Mouse (Mus musculus) stomach, embryonic 16.5 days (tissue): ENCODE measurements around the gene Fam186a. TPM values are rescaled to one million over a fixed set of nuclear protein-coding genes. Genes with fewer than 3 reads are reported as not detected.
"Not testable (repeated sequence)": the region's sequence is repeated elsewhere in the genome, so short reads cannot be mapped to it uniquely, and the experiment has no call there.

Source experiments
- ATAC-seq: fragments of 200-750 bp; cut with Nextera tagmentation; 2 replicates; pipeline ENCODE4 v1.8.0; 2017; ENCODE audit warnings: moderate number of reproducible peaks, moderate TSS enrichment; ENCODE audit not compliant: insufficient read depth, low FRiP score
- H3K27ac ChIP-seq: fragments of 300-500 bp; sonication (generic); 2 replicates; pipeline ENCODE4 v1.5.1; 2014; ENCODE audit warnings: low read length
- H3K27me3 ChIP-seq: fragments of 300-500 bp; sonication (generic); 2 replicates; pipeline ENCODE4 v1.6.1; 2014; ENCODE audit warnings: low read length, control low read depth, mixed read lengths; ENCODE audit not compliant: control insufficient read depth, insufficient read depth
- H3K36me3 ChIP-seq: fragments of 300-500 bp; sonication (generic); 2 replicates; pipeline ENCODE4 v1.6.1; 2014; ENCODE audit warnings: low read length; ENCODE audit not compliant: control insufficient read depth, insufficient read depth
- H3K4me1 ChIP-seq: fragments of 300-500 bp; sonication (generic); 2 replicates; pipeline ENCODE4 v1.6.1; 2014; ENCODE audit warnings: low read length, control low read depth, mixed read lengths; ENCODE audit not compliant: control insufficient read depth, insufficient read depth
- H3K4me2 ChIP-seq: fragments of 300-500 bp; sonication (generic); 2 replicates; pipeline ENCODE4 v1.6.1; 2014; ENCODE audit warnings: low read depth, low read length, mixed read lengths
- H3K4me3 ChIP-seq: fragments of 300-500 bp; sonication (generic); replicated peaks from 2 replicates; pipeline ENCODE4 v1.5.1; 2014; ENCODE audit warnings: mild to moderate bottlenecking, low read length
- H3K9ac ChIP-seq: fragments of 300-500 bp; sonication (generic); 2 replicates; pipeline ENCODE4 v1.6.1; 2014; ENCODE audit warnings: low read length
- H3K9me3 ChIP-seq: fragments of 300-500 bp; sonication (generic); replicated peaks from 2 replicates; pipeline ENCODE4 v1.6.1; 2016; ENCODE audit warnings: low read length, control low read depth; ENCODE audit not compliant: control insufficient read depth
- WGBS: fragments of 180-500 bp; shearing (Covaris S2); extraction: QIAGEN DNeasy Blood & Tissue Kit; methylation state at CpG from one replicate; pipeline ENCODE4 v1.1.7; 2014; 5-methylcytosine and 5-hydroxymethylcytosine counted together
- polyA plus RNA-seq: library from polyadenylated mRNA; unstranded; fragments of >200 nt; fragmentation: Nextera tagmentation; extraction: Ambion mirVana; gene quantifications from 2 replicates; pipeline ENCODE4 v1.2.1, GENCODE M21; 2015

Fam186a gene
- polyA plus RNA-seq, 1 experiment from 2014 or later: not detected

DNA sequence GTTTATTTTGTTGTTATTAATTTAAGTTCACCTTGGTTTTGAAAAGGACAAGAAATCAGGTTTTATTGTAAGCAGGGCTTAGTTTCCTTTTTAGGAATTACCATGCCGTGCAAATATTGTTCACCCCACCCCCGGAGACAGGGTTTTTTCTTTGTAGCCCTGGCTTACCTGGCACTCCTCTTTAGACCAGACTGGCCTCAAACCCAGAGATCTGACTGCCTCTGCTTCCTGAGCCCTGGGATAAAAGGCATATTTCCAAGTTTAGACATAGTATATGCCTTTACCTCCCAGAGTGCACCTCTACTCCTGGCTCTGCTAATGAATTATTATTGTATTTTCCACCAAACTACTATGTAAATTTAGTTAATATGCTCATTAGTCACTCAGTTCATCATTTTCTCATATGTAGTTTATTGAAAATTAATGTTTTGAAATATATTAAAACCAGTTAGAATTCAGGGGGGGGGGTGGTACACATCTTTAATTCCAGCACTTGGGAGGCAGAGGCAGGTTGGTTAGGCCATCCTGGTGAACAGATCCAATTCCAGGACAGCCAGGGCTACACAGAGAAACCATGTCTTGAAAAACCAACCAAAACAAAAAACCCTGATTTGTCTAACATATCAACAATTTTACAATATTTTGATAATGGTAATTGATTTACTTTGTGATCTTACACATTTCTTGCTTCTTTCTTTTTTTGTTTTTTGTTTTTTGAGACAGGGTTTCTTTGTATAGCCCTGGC, 7.8 kb upstream of the Fam186a start:
- H3K9ac ChIP-seq: no peak overlapping the region
- peak overlapping the region; percentile 16; the same call in 1 of the 2 replicates for H3K4me2 ChIP-seq
- H3K36me3 ChIP-seq: no peaks in the 10 kb centered on the region
- no peak overlapping the region for H3K4me3 ChIP-seq
- no peak for ATAC-seq
- no peaks in the 10 kb centered on the region for H3K9me3 ChIP-seq
- 54% methylated on average over 2 of the region's 2 CpGs for WGBS
- no peaks in the 10 kb centered on the region for H3K27me3 ChIP-seq
- no peak overlapping the region for H3K27ac ChIP-seq
- peaks cover 3% of the 10 kb centered on the region; the same call in 1 of the 2 replicates for H3K4me1 ChIP-seq

DNA sequence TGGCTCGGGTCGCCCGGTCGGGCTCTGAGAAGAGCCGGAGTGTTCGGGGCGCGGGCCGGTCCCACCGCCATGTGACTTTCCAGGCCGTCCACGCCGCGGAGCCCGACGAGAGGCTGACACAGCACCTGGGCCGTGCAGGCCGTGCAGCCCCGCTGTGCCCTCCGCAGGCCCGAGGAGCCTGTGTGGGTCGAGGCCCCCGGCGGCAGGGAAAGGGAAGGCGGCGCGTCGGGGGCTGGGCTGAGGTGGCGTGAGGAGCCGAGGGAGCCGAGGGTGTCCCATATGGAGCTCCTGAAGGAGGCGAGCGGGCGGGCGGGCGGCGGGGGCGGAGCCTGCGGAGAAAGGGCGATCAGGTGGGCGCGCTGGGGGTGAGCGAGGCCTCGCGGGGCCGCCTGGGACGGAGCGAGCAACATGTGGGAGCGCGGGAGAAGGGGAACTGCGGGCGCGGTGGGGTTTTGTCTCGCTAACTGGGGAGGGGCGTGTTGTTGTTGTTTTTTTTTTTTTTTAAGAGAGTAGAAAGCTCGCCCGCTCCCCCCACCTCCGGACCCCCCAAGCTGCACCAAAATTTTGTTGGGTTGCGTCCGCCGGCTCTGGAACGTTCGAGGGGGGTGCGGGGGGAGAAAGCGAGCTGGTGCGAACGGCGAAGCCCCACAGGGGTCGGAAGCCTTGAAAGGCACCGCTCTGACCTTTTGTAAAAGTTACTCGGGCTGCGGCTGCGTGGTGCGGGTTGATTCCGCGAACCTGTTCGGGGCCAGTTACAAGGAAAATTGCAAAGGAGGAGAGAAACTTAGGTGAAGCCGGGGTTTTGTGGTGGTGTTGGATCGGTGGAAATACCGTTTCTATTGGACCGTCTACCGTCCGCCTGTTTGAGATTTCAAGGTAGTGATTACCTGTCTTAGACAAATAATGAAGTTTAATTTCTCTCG, 6.4 kb upstream of the Fam186a start:
- no peaks in the 10 kb centered on the region for H3K36me3 ChIP-seq
- H3K27me3 ChIP-seq: no peaks in the 10 kb centered on the region
- H3K4me2 ChIP-seq: peak overlapping the region; percentile 71
- peak overlapping the region; percentile 86 for H3K4me3 ChIP-seq
- under 1% methylated on average over 84 of the region's 84 CpGs for WGBS
- H3K27ac ChIP-seq: peak overlapping the region; percentile 98
- peaks cover 3% of the 10 kb centered on the region; the same call in 1 of the 2 replicates for H3K4me1 ChIP-seq
- no peaks in the 10 kb centered on the region for H3K9me3 ChIP-seq
- peak overlapping the region; percentile 93 for H3K9ac ChIP-seq
- ATAC-seq: peak; percentile 84

DNA sequence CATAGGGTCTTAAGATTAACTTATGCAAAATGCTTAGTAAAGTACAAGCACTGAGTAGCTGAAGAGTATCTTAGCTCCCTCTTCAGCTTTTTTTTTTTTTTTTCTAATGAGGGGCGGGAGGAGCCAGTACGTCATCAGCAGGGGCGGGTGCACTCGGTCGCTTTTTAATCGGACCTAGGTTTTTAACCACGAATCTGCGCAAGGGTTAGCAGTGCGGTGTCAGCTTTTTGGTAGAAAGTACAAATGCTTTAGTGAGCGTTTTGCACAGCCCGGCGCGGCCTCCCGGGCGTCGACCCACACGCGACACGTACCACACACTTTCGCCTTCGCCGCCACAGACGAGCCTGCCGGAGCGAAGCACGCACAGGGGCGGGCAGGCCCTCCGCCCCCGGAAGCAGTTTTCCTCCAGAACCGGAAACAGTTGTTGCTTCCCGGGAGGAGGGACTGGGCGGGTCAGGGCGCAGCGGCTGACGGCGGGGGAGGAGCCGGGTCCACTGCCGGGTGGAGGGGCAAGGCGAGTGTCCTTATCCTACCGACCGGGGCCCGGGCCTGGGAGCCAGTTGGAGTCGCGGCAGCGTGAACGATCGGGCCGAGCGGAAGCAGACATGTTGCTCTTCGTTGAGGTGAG, 5.6 kb upstream of the Fam186a start:
- under 1% methylated on average over 50 of the region's 50 CpGs for WGBS

DNA sequence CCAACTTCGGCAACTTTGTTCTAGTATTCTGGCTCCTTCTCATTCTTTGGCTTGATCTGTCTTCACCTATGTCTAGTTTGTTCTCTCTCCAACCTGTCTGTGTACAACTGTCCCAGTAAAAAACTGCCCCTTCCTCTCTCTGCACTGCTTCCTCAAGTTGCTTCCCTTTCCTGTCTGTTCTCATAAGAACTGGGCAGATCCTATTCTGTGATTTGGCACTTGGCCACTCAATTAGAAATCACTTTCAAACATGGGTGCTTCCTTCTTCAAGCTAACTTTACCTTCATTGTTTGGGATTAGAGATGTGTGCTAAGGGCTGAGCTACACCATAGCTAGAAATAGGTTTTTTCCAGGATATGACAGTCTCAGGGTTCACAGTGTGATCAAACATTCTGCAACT, 3.7 kb upstream of the Fam186a start:
- WGBS: 88% methylated on average over 1 of the region's 1 CpGs
- H3K4me1 ChIP-seq: peaks cover 3% of the 10 kb centered on the region; the same call in 1 of the 2 replicates
- H3K36me3 ChIP-seq: no peaks in the 10 kb centered on the region
- no peak overlapping the region for H3K9ac ChIP-seq
- no peak overlapping the region for H3K4me2 ChIP-seq
- H3K27me3 ChIP-seq: no peaks in the 10 kb centered on the region
- H3K27ac ChIP-seq: no peak overlapping the region
- no peak overlapping the region for H3K4me3 ChIP-seq
- no peak for ATAC-seq
- H3K9me3 ChIP-seq: no peaks in the 10 kb centered on the region

More for the DNA sequence above, 5.6 kb upstream of the Fam186a start:
- peak overlapping the region; percentile 71 for H3K4me2 ChIP-seq
- H3K9me3 ChIP-seq: no peaks in the 10 kb centered on the region
- H3K27ac ChIP-seq: peak overlapping the region; percentile 98
- H3K36me3 ChIP-seq: no peaks in the 10 kb centered on the region
- H3K4me1 ChIP-seq: peaks cover 3% of the 10 kb centered on the region; the same call in 1 of the 2 replicates
- H3K9ac ChIP-seq: peak overlapping the region; percentile 93
- peak overlapping the region; percentile 86 for H3K4me3 ChIP-seq
- no peaks in the 10 kb centered on the region for H3K27me3 ChIP-seq
- peak; percentile 97 for ATAC-seq

DNA sequence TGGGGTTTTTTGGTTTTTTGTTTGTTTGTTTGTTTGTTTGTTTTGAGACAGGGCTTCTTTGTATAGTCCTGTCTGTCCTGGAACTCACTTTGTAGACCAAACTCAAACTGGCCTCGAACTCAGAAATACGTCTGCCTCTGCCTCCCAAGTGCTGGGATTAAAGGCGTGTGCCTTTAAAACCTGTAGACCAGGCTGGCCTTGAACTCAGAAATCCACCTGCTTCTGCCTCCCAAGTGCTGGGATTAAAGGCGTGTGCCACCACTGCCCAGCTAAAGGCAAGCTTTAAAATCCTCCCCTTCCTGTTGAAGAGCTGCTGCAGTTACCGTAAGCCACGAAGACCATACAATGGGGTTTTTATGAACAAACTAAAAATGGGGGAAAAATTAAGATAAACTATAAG, 2.9 kb upstream of the Fam186a start, which contains the start of gene Larp4:
Gene Larp4 (plus strand): TSS at position 301 of the 400 bp plus-strand sequence.
- not testable (repeated sequence) for H3K4me2 ChIP-seq, H3K27me3 ChIP-seq, H3K4me3 ChIP-seq, ATAC-seq, H3K9me3 ChIP-seq, H3K4me1 ChIP-seq, H3K27ac ChIP-seq, H3K36me3 ChIP-seq, H3K9ac ChIP-seq
- 86% methylated on average over 6 of the region's 6 CpGs for WGBS

DNA sequence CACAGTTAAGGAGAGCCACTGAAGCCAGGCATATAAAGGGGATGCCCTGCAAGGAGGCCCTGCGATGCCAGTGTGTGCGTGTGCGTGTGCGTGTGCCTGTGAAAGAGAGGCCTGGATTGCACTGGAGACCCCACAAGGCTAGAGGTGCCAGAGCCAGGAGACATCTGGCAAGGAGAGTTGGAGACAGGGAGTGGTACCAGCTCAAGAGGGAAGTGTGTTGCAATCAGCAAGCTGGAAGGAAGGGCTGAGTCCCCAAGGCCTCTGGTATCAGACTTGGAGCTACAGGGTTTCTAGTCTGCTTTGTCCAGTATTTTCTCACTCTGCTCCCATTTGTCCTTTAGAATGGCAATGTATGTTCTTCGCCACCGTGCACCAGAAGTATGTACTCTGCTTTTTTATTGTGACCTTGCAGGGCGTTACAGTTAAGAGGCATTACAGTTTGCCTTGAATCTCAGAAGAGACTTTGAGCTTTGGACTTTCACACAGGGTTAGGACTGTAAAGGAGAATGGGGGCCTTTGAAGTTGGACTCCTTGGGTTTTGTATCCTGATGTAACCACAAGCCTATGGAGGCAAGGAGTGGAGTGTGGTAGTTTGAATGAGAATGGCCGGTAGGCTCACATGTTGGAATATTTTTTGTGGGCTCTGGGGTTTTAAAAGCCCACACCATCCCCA, 1.6 kb downstream of the Fam186a start:
- Histone ChIP-seq H3K9me3 (no peaks in the 10 kb centered on the region), H3K4me2 (no peak overlapping the region), H3K4me1 (no peaks in the 10 kb centered on the region), H3K27me3 (no peaks in the 10 kb centered on the region), H3K4me3 (no peak overlapping the region), H3K27ac (no peak overlapping the region), H3K9ac (no peak overlapping the region), H3K36me3 (no peaks in the 10 kb centered on the region)
- 79% methylated on average over 8 of the region's 8 CpGs for WGBS
- ATAC-seq: peak; percentile 44; the same call in 1 of the 2 replicates

DNA sequence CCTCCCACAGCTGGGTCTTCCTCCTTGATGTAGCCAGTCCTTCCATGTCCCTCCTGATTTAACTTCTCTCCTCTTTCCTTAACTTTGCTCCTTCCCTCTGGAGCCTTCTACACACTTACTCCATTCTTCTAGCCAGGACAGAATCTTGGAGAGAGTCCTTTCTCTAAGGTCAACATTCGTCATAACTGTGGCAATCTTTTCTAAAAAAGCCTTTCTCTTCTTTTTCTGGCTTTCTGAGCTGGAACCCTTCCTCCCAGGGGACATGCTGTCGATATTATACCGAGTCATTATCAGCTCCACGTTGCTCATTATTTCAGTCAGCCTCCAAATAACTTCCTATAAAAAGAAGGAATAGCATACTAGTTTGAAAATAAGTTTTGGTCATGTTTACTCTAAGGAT, 11.5 kb downstream of the Fam186a start:
- WGBS: 64% methylated on average over 4 of the region's 4 CpGs
- no peak overlapping the region for H3K4me3 ChIP-seq
- no peaks in the 10 kb centered on the region for H3K27me3 ChIP-seq
- H3K4me1 ChIP-seq: no peaks in the 10 kb centered on the region
- H3K9me3 ChIP-seq: no peaks in the 10 kb centered on the region
- H3K36me3 ChIP-seq: no peaks in the 10 kb centered on the region
- no peak for ATAC-seq
- no peak overlapping the region for H3K4me2 ChIP-seq
- no peak overlapping the region for H3K9ac ChIP-seq
- H3K27ac ChIP-seq: no peak overlapping the region

DNA sequence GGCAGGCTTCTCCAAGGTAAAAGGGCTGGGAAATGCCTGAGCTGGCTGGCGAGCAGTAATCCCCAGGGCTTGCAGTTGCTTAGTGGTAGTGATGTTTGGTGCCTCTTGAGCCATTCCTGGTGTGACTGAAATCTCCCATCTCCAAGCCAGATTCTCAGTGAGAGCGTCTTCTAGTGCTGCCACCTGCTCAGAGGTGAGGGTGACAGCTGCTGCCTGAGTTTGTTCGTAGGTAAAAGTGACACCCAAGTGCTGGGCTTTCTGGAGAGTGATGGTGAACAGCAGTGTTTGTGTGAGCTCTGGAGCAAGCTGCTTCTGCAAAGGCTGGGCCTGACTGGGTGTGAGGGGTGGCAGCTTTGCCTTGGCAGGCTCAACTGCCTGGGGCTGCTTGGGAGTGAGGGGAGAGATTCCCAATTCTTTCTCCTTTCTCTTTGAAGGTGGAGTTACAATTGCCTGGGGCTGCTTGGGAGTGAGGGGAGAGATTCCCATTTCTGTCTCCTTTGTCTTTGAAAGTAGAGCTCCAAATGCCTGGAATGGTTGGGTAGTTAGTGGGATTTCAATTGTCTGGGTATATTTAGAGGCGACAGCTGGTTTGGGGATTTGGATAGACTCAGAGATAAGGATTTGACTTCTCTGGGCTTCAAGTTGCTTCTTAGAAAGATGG, 25.8 kb downstream of the Fam186a start:
- Histone ChIP-seq H3K4me3 (no peak overlapping the region), H3K27ac (no peak overlapping the region), H3K4me2 (no peak overlapping the region), H3K4me1 (no peaks in the 10 kb centered on the region), H3K27me3 (no peaks in the 10 kb centered on the region), H3K9ac (no peak overlapping the region), H3K36me3 (no peaks in the 10 kb centered on the region), H3K9me3 (0 out of 2 replicates have a peak, but pooled peaks cover 2% of the 10 kb centered on the region)
- ATAC-seq: no peak
- WGBS: 76% methylated on average over 4 of the region's 4 CpGs
